Mouse (Mus musculus): ENCODE results near the gene Brinp1. TPM values are rescaled to one million over a fixed set of nuclear protein-coding genes. Genes with fewer than 3 reads are reported as not detected.

Brinp1 gene
- not detected for polyA plus RNA-seq (2017; shearing (Covaris generic))

GRCm38 (mm10) chr4:68954322-68954901 is at the start of gene Brinp1:
Brinp1 (minus strand) TSS chr4:68954397.

